Mouse (Mus musculus) liver, embryonic 11.5 days (tissue): ENCODE measurements around the gene Dapk1. TPM values are rescaled to one million over a fixed set of nuclear protein-coding genes. Genes with fewer than 3 reads are reported as not detected.

Experiments used
- ATAC-seq: fragments of 200-750 bp; cut with Nextera tagmentation; replicated peaks from 2 replicates; pipeline ENCODE4 v1.8.0; 2017; ENCODE audit warnings: moderate number of reproducible peaks, mild to moderate bottlenecking, moderate TSS enrichment, moderate library complexity; ENCODE audit not compliant: low FRiP score
- DNase-seq: peaks from one replicate; pipeline ENCODE4 v3.0.0-alpha.2; 2017; ENCODE audit warnings: low spot score
- H3K27ac ChIP-seq: fragments of 300-500 bp; sonication (generic); 2 replicates; pipeline ENCODE4 v1.5.1; 2014; ENCODE audit warnings: mild to moderate bottlenecking, low read depth, low read length, control low read depth
- H3K27me3 ChIP-seq: fragments of 300-500 bp; sonication (generic); replicated peaks from 2 replicates; pipeline ENCODE4 v1.6.1; 2014; ENCODE audit warnings: low read length, mixed read lengths; ENCODE audit not compliant: control insufficient read depth, insufficient read depth
- H3K36me3 ChIP-seq: fragments of 300-500 bp; sonication (generic); 2 replicates; pipeline ENCODE4 v1.6.1; 2014; ENCODE audit warnings: mild to moderate bottlenecking, low read length, moderate library complexity, mixed read lengths; ENCODE audit not compliant: control insufficient read depth, insufficient read depth
- H3K4me1 ChIP-seq: fragments of 300-500 bp; sonication (generic); replicated peaks from 2 replicates; pipeline ENCODE4 v1.6.1; 2014; ENCODE audit warnings: low read length, mixed read lengths; ENCODE audit not compliant: control insufficient read depth, insufficient read depth
- H3K4me2 ChIP-seq: fragments of 300-500 bp; sonication (generic); 2 replicates; pipeline ENCODE4 v1.6.1; 2014; ENCODE audit warnings: mild to moderate bottlenecking, control low read depth, moderate library complexity
- H3K4me3 ChIP-seq: fragments of 300-500 bp; sonication (generic); 2 replicates; pipeline ENCODE4 v1.5.1; 2014; ENCODE audit warnings: low read depth, low read length, control low read depth
- H3K9ac ChIP-seq: fragments of 300-500 bp; sonication (generic); 2 replicates; pipeline ENCODE4 v1.6.1; 2014; ENCODE audit warnings: low read depth, low read length, control low read depth
- H3K9me3 ChIP-seq: fragments of 300-500 bp; sonication (generic); 2 replicates; pipeline ENCODE4 v1.6.1; 2016; ENCODE audit warnings: low read length, inconsistent platforms, mixed read lengths; ENCODE audit not compliant: control insufficient read depth
- WGBS: fragments of 180-500 bp; shearing (Covaris S2); extraction: QIAGEN DNeasy Blood & Tissue Kit; methylation state at CpG from one replicate; pipeline ENCODE4 v1.1.7; 2014; 5-methylcytosine and 5-hydroxymethylcytosine counted together
- polyA plus RNA-seq: library from polyadenylated mRNA; unstranded; fragments of >200 nt; fragmentation: Nextera tagmentation; extraction: Ambion mirVana; gene quantifications from 2 replicates; pipeline ENCODE4 v1.2.1, GENCODE M21; 2014

Gene Dapk1
- polyA plus RNA-seq, 1 experiment from 2014 or later: 16.4 TPM

DNA sequence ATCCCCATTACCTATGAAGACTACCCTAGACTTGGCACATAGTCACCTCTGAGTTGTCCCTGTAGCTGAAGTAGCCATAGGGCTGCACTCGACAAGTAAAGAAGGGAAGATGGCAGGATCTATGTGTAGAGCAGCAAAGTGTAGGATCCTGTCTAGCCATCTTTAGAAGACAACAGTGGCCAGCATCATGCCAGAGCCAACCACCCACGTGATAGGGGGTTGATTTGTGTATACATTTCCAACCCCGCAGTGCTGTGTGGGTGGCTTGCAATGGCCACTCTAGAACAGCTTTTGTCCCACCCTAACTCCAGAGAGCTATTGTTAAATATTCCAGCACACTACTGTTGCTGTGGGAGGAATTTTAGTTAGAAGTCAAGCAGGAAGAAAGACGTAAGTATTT is 111.8 kb downstream of the Dapk1 start:
- DNase-seq: no peak
- WGBS: 83% methylated on average over 4 of the region's 4 CpGs
- no peak for ATAC-seq
- Histone ChIP-seq H3K36me3 (no peaks in the 10 kb centered on the region), H3K27me3 (no peaks in the 10 kb centered on the region), H3K4me1 (no peaks in the 10 kb centered on the region), H3K9ac (no peak overlapping the region), H3K4me3 (no peak overlapping the region), H3K4me2 (no peak overlapping the region), H3K9me3 (no peaks in the 10 kb centered on the region), H3K27ac (no peak overlapping the region)

DNA sequence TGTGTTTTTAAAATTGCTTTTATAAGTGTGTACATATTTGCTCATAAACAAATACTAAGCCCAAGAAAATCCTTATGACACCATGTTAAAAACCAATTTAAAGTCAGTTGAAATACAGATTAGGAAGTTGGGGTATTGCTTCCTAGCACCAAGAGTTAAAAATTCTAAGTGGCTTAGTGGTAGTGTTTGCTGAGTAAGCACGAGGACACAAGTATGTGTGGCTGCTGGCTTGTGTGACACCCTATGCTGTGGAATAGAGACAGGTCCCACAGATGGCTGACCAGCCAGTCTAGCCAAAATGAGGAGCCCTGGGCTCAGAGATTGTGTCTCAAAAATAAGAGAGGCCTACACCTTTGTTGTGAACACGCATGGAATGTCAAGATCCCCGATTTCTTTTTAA is 114.4 kb downstream of the Dapk1 start:
- WGBS: 62% methylated on average over 3 of the region's 3 CpGs
- Histone ChIP-seq H3K9me3 (no peaks in the 10 kb centered on the region), H3K27ac (no peak overlapping the region), H3K4me3 (no peak overlapping the region), H3K4me2 (no peak overlapping the region), H3K4me1 (no peaks in the 10 kb centered on the region), H3K27me3 (no peaks in the 10 kb centered on the region), H3K36me3 (0 out of 2 replicates have a peak, but pooled peaks cover 3% of the 10 kb centered on the region), H3K9ac (no peak overlapping the region)
- DNase-seq (no peak), ATAC-seq (no peak)

DNA sequence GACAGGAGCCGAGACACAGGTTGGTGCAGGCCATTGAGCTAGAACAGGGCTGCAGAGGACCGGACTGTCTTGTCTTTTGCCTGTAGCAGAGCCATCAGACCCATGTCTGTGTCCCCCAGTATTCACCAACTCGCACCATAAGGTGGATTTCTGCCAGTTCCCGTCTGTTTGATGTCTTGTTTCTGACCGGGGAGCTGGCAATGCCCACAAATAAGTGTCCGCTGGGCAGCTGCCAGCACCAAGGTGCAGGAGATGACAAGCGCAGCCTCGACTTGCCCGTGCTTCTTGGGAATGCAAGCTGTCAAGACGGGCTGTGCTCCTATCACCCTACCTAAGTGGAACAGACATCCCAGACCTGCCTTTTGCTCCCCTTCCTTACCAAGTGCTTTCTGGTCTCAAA is 115.7 kb downstream of the Dapk1 start:
- H3K9me3 ChIP-seq: no peaks in the 10 kb centered on the region
- H3K4me1 ChIP-seq: no peaks in the 10 kb centered on the region
- no peak overlapping the region for H3K4me3 ChIP-seq
- H3K27me3 ChIP-seq: no peaks in the 10 kb centered on the region
- H3K4me2 ChIP-seq: no peak overlapping the region
- no peak overlapping the region for H3K27ac ChIP-seq
- H3K9ac ChIP-seq: no peak overlapping the region
- WGBS: 90% methylated on average over 10 of the region's 10 CpGs
- no peak for ATAC-seq
- no peak for DNase-seq
- peaks cover 3% of the 10 kb centered on the region; the same call in 1 of the 2 replicates for H3K36me3 ChIP-seq

DNA sequence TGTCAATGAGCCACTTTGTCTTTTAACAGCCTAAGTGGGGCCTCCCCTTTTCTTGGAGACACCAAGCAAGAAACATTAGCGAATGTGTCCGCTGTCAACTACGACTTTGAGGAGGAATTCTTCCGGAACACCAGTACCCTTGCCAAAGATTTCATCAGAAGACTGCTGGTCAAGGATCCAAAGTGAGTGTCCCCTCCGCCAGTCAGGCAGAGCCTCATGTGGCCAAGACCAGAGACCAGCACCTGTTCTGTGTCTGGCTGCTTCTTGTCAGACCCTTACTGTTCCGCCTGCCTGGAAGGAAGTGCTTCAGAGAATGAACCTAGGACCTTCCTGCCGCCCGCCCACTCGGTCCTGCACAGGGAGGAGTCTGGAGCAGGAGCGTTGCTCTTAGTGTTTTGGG is 117.8 kb downstream of the Dapk1 start:
- Histone ChIP-seq H3K9me3 (no peaks in the 10 kb centered on the region), H3K9ac (no peak overlapping the region), H3K27ac (no peak overlapping the region), H3K4me1 (no peaks in the 10 kb centered on the region), H3K4me2 (no peak overlapping the region), H3K27me3 (no peaks in the 10 kb centered on the region), H3K36me3 (peaks cover 3% of the 10 kb centered on the region; the same call in 1 of the 2 replicates), H3K4me3 (no peak overlapping the region)
- DNase-seq (no peak), ATAC-seq (no peak)
- WGBS: 89% methylated on average over 10 of the region's 10 CpGs

DNA sequence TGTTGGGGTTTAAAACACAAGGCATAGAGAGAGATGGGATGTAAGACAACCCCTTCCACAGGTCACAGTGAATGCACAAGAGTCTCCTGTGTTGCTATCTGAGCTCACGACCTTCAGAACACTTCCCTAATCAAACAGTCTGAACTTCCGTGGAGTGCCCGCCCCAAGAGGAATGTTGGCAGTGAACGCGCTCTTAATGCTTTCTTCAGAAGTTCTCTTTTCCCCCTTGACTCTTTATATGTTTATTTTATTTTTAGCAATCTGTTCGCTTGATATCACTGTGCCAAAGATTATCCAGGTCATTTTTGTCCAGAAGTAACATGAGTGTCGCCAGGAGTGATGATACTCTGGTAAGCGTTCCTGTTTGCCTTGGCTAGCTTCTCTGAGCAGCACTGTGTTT is 121.0 kb downstream of the Dapk1 start:
- H3K4me1 ChIP-seq: no peaks in the 10 kb centered on the region
- peaks cover 3% of the 10 kb centered on the region; the same call in 1 of the 2 replicates for H3K36me3 ChIP-seq
- H3K4me2 ChIP-seq: no peak overlapping the region
- H3K27me3 ChIP-seq: no peaks in the 10 kb centered on the region
- ATAC-seq (no peak), DNase-seq (no peak)
- H3K4me3 ChIP-seq: no peak overlapping the region
- no peaks in the 10 kb centered on the region for H3K9me3 ChIP-seq
- H3K9ac ChIP-seq: no peak overlapping the region
- 82% methylated on average over 8 of the region's 8 CpGs for WGBS
- no peak overlapping the region for H3K27ac ChIP-seq

DNA sequence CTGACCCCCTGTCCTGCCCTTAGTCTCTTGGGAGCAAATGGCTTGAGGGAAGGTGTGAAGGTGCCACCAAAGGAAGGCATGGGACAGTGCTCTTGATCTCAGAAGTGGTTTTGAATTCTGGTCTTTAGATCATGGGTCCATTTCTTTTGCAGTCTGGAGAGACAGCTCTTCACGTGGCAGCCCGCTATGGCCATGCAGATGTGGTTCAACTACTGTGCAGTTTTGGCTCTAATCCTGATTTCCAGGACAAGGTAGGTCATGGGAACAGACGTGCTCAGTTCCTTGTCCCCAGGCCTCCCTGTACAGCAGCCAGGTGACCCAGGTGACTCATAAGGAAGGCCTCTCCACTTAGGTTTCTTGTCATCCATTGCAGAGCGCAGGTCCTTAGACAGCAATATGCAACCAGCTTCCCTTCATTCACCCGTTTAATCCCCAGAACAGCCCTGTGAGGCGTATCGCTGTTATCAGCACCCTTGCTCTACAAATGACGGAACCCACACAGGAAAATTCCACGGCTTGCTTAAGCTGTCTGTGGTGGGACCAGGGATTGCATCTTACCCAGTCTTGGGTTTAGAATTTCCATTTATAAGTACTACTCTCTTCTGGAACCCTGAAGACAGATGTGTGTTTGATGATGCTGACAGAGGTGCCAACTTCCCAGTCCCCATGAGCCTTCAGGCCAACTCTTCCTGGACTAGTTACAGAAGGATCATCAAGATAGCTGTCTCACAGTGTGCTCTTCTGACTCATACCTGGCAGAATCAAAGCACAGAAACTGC is 126.7 kb downstream of the Dapk1 start:
- WGBS: 88% methylated on average over 9 of the region's 9 CpGs
- H3K36me3 ChIP-seq: peaks cover 6% of the 10 kb centered on the region; the same call in 1 of the 2 replicates

DNA sequence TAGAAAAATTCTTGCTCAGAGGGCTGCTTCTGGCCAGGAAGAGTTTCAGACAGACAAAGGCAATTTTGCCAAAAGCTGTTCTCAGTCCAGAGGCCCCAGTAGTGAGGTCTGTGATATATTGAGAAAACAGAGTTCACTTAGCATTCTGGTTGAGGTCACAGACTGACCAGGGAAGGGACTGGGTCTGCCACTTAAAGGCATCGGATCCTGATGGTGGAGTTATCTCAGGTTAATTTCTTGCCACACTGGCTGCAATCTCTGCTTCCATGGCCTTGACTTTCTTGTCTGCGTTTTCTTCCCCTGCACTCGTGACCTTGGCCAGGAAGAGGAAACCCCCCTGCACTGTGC is 127.3 kb downstream of the Dapk1 start:
- no peak for ATAC-seq
- Histone ChIP-seq H3K27ac (no peak overlapping the region), H3K9me3 (no peaks in the 10 kb centered on the region), H3K9ac (no peak overlapping the region), H3K27me3 (no peaks in the 10 kb centered on the region), H3K36me3 (peaks cover 6% of the 10 kb centered on the region; the same call in 1 of the 2 replicates), H3K4me1 (no peaks in the 10 kb centered on the region), H3K4me2 (no peak overlapping the region), H3K4me3 (no peak overlapping the region)
- no peak for DNase-seq
- 59% methylated on average over 3 of the region's 3 CpGs for WGBS

More for the DNA sequence above, 126.7 kb downstream of the Dapk1 start:
- no peak for ATAC-seq
- Histone ChIP-seq H3K9ac (no peak overlapping the region), H3K4me2 (no peak overlapping the region), H3K4me3 (no peak overlapping the region), H3K27ac (no peak overlapping the region), H3K9me3 (no peaks in the 10 kb centered on the region), H3K27me3 (no peaks in the 10 kb centered on the region), H3K4me1 (no peaks in the 10 kb centered on the region)
- no peak for DNase-seq

DNA sequence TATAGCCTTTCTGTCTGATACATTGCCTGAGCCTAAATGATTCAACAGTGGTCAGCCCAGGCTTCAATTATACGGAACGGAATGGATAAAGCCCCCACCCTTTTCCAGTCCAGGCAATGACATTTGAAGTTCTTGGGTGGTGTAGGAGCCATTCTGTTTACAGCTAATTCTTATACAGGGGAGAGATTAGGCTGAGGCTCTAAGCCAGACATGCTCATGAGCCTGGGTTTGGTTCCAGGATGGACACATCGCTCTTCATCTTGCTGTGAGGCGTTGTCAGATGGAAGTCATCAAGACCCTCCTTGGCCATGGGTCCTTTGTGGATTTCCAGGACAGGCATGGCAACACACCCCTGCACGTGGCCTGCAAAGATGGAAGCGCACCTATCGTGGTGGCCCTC is 128.8 kb downstream of the Dapk1 start:
- 0 out of 2 replicates have a peak, but pooled peaks cover under 1% of the 10 kb centered on the region for H3K4me1 ChIP-seq
- no peak overlapping the region for H3K4me3 ChIP-seq
- H3K9ac ChIP-seq: no peak overlapping the region
- no peaks in the 10 kb centered on the region for H3K27me3 ChIP-seq
- DNase-seq (no peak), ATAC-seq (no peak)
- H3K9me3 ChIP-seq: no peaks in the 10 kb centered on the region
- H3K36me3 ChIP-seq: peaks cover 6% of the 10 kb centered on the region; the same call in 1 of the 2 replicates
- 92% methylated on average over 7 of the region's 7 CpGs for WGBS
- no peak overlapping the region for H3K27ac ChIP-seq
- no peak overlapping the region for H3K4me2 ChIP-seq

DNA sequence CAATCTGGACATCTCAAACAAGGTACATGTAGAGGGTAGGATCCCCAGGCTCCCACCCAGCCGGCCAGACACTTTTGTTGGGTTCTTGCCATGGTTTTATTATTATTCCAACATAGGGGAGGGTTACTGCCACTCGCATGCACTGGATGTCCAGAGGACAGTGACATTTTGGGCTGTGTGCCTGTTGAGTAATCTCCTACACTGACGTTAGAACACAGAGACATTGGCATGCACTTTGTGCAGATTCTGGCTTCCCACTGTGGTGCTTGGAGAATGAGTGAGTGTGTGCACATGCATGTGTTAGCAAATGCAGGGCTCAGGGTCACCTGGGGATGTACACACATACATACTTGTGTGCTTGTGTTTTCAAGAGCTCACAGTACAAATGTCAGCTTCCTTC is 129.3 kb downstream of the Dapk1 start:
- Histone ChIP-seq H3K27me3 (no peaks in the 10 kb centered on the region), H3K4me3 (no peak overlapping the region), H3K4me2 (no peak overlapping the region), H3K36me3 (peaks cover 6% of the 10 kb centered on the region; the same call in 1 of the 2 replicates), H3K9me3 (no peaks in the 10 kb centered on the region), H3K9ac (no peak overlapping the region), H3K4me1 (0 out of 2 replicates have a peak, but pooled peaks cover 3% of the 10 kb centered on the region), H3K27ac (no peak overlapping the region)
- DNase-seq (no peak), ATAC-seq (no peak)
- whole genome bisulfite sequencing: 80% methylated on average over 3 of the region's 3 CpGs
